ENCODE assay signal across 8 mouse cellular contexts in genomic region chrX:6047066-6047935, GRCm38 (mm10). TPM values are rescaled to one million over a fixed set of nuclear protein-coding genes. Genes with fewer than 3 reads are reported as not detected.
A peak's percentile ranks its signal among the peaks of the same experiment; 100 is the strongest.
DNase-seq lines count a peak whose midpoint lies in the region; ATAC-seq and TF ChIP-seq lines count a peak whose summit lies in the region.
"Not testable (repeated sequence)": the region's sequence is repeated elsewhere in the genome, so short reads cannot be mapped to it uniquely, and the experiment has no call there.

Gene Nudt11 (plus strand): TSS chrX:6047453.

- H3K36me3 ChIP-seq in embryonic facial prominence, embryonic 14.5 days (ENCODE audit: control insufficient read depth, insufficient read depth, low read length); heart, embryonic 10.5 days; hindbrain, embryonic 16.5 days (ENCODE audit: control insufficient read depth, insufficient read depth, low read length); limb, embryonic 15.5 days; midbrain, embryonic 16.5 days (ENCODE audit: control insufficient read depth, insufficient read depth, low read length); stomach, postnatal 0 days (ENCODE audit: control insufficient read depth, insufficient read depth, low read length): not testable (repeated sequence)

- peak; percentile 91 for ATAC-seq in embryonic facial prominence, embryonic 14.5 days (ENCODE audit: low read depth)
- peak; percentile 93 for ATAC-seq in hindbrain, embryonic 16.5 days
- ATAC-seq in limb, embryonic 15.5 days (ENCODE audit: insufficient number of reproducible peaks, low FRiP score, low TSS enrichment, low read depth): peak; percentile 86
- ATAC-seq in midbrain, embryonic 16.5 days: peak; percentile 93
- ATAC-seq in stomach, postnatal 0 days (ENCODE audit: low FRiP score, low TSS enrichment): peak; percentile 85

- H3K4me1 ChIP-seq in embryonic facial prominence, embryonic 14.5 days (ENCODE audit: control insufficient read depth, insufficient read depth, low read length); heart, embryonic 10.5 days; hindbrain, embryonic 16.5 days (ENCODE audit: control insufficient read depth, insufficient read depth, low read depth, low read length); limb, embryonic 15.5 days; midbrain, embryonic 16.5 days (ENCODE audit: control insufficient read depth, insufficient read depth, low read length); stomach, postnatal 0 days (replicated peaks; ENCODE audit: control insufficient read depth, insufficient read depth): not testable (repeated sequence)

- TF ChIP-seq CTCF in brain, embryonic 14.5 days (IDR thresholded peaks at IDR 0.05; ENCODE audit: borderline replicate concordance, extremely low read depth, insufficient read depth, insufficient read length); layer of hippocampus, adult 2 months (conservative IDR thresholded peaks at IDR 0.05); stomach, postnatal 0 days (IDR thresholded peaks at IDR 0.05; ENCODE audit: low read depth): not testable (repeated sequence)

- not testable (repeated sequence) for DNase-seq in brain, embryonic 14.5 days (ENCODE audit: low read depth); embryonic facial prominence, embryonic 14.5 days (ENCODE audit: low spot score); heart, embryonic 10.5 days (ENCODE audit: low spot score); stomach, postnatal 0 days (ENCODE audit: low spot score)
- peak in 1 of 2 experiments; percentile 4 for DNase-seq in layer of hippocampus, adult 2 months (ENCODE audit: low spot score in 2 of 2)

- H3K27me3 ChIP-seq in embryonic facial prominence, embryonic 14.5 days (replicated peaks; ENCODE audit: control insufficient read depth, insufficient read depth, low read length); heart, embryonic 10.5 days (ENCODE audit: insufficient read depth, poor library complexity, severe bottlenecking); hindbrain, embryonic 16.5 days (replicated peaks; ENCODE audit: control insufficient read depth, insufficient read depth, low read length); limb, embryonic 15.5 days; midbrain, embryonic 16.5 days (ENCODE audit: control insufficient read depth, insufficient read depth, low read depth, low read length); stomach, postnatal 0 days (ENCODE audit: control insufficient read depth, insufficient read depth, low read length): not testable (repeated sequence)

- not testable (repeated sequence) for H3K9ac ChIP-seq in embryonic facial prominence, embryonic 14.5 days (ENCODE audit: low read depth, low read length); hindbrain, embryonic 16.5 days (ENCODE audit: low read depth, low read length); limb, embryonic 15.5 days; midbrain, embryonic 16.5 days (ENCODE audit: low read depth, low read length); stomach, postnatal 0 days (ENCODE audit: low read length)

- not testable (repeated sequence) for H3K27ac ChIP-seq in embryonic facial prominence, embryonic 14.5 days (replicated peaks; ENCODE audit: low read depth, low read length); heart, embryonic 10.5 days; hindbrain, embryonic 16.5 days (ENCODE audit: low read depth, low read length); limb, embryonic 15.5 days; stomach, postnatal 0 days (replicated peaks)
- H3K27ac ChIP-seq in layer of hippocampus, adult 2 months: peak within 1 kb of the TSS; percentile 62; the same call in 1 of the 2 replicates
- H3K27ac ChIP-seq in midbrain, embryonic 16.5 days (ENCODE audit: low read length): 0 out of 2 replicates have a peak within 1 kb of the TSS, but pooled peaks have one; percentile 55

- TF ChIP-seq POLR2A in brain, embryonic 14.5 days (IDR thresholded peaks at IDR 0.05; ENCODE audit: borderline replicate concordance, extremely low read depth, insufficient read depth, insufficient read length, poor library complexity, severe bottlenecking): not testable (repeated sequence)

- H3K4me2 ChIP-seq in embryonic facial prominence, embryonic 14.5 days (ENCODE audit: low read depth, low read length): peak within 1 kb of the TSS; percentile 51; the same call in 1 of the 2 replicates
- H3K4me2 ChIP-seq in hindbrain, embryonic 16.5 days (ENCODE audit: low read length); midbrain, embryonic 16.5 days (ENCODE audit: low read length): not testable (repeated sequence)
- H3K4me2 ChIP-seq in limb, embryonic 15.5 days: peak within 1 kb of the TSS; percentile 35; the same call in 1 of the 2 replicates
- 0 out of 2 replicates have a peak within 1 kb of the TSS, but pooled peaks have one; percentile 20 for H3K4me2 ChIP-seq in stomach, postnatal 0 days (replicated peaks; ENCODE audit: low read depth)

- H3K4me3 ChIP-seq in embryonic facial prominence, embryonic 14.5 days (ENCODE audit: low read depth, low read length): peak within 1 kb of the TSS; percentile 28
- H3K4me3 ChIP-seq in heart, embryonic 10.5 days: peak within 1 kb of the TSS; percentile 53; the same call in 1 of the 2 replicates
- H3K4me3 ChIP-seq in hindbrain, embryonic 16.5 days (ENCODE audit: low read length): peak within 1 kb of the TSS; percentile 39
- peak within 1 kb of the TSS; percentile 45 for H3K4me3 ChIP-seq in layer of hippocampus, adult 2 months
- peak within 1 kb of the TSS; percentile 33 for H3K4me3 ChIP-seq in limb, embryonic 15.5 days
- H3K4me3 ChIP-seq in midbrain, embryonic 16.5 days (ENCODE audit: low read depth, low read length): peak within 1 kb of the TSS; percentile 42
- H3K4me3 ChIP-seq in stomach, postnatal 0 days (ENCODE audit: low read depth, low read length): 0 out of 2 replicates have a peak within 1 kb of the TSS, but pooled peaks have one; percentile 12

- H3K9me3 ChIP-seq in embryonic facial prominence, embryonic 14.5 days (ENCODE audit: control insufficient read depth, low read length); heart, embryonic 10.5 days; hindbrain, embryonic 16.5 days (ENCODE audit: control insufficient read depth, low read length); limb, embryonic 15.5 days; midbrain, embryonic 16.5 days (replicated peaks; ENCODE audit: control insufficient read depth, low read length, poor library complexity, severe bottlenecking); stomach, postnatal 0 days (ENCODE audit: control insufficient read depth, low read length): not testable (repeated sequence)

- no CpG with 5 or more reads among the region's 121 CpGs for WGBS in embryonic facial prominence, embryonic 14.5 days
- 22% methylated on average over 19 of the region's 121 CpGs for WGBS in heart, embryonic 10.5 days
- WGBS in hindbrain, embryonic 16.5 days: 13% methylated on average over 16 of the region's 121 CpGs
- WGBS in limb, embryonic 15.5 days: no CpG with 5 or more reads among the region's 121 CpGs
- no CpG with 5 or more reads among the region's 121 CpGs for WGBS in midbrain, embryonic 16.5 days
- WGBS in stomach, postnatal 0 days: no CpG with 5 or more reads among the region's 121 CpGs

- TF ChIP-seq EP300 in stomach, postnatal 0 days (optimal IDR thresholded peaks at IDR 0.05): not testable (repeated sequence)

RNA-seq across cellular contexts. Expression of gene Nudt11, which starts in this region (rescaled TPM):
- 36.6 and 40.2 TPM in 2 replicates for polyA plus RNA-seq in brain, embryonic 14.5 days (2012; rRNA removed)
- polyA plus RNA-seq in embryonic facial prominence, embryonic 14.5 days (2014; fragmentation: Nextera tagmentation; extraction: Ambion mirVana): 4.2 and 4.3 TPM in 2 replicates
- polyA plus RNA-seq in heart, embryonic 10.5 days (2016; fragmentation: Nextera tagmentation; extraction: Ambion mirVana): 6.8 and 7.4 TPM in 2 replicates
- polyA plus RNA-seq in hindbrain, embryonic 16.5 days (2015; fragmentation: Nextera tagmentation; extraction: Ambion mirVana): 19.6 and 19.8 TPM in 2 replicates
- total RNA-seq in layer of hippocampus, adult 2 months (2021): 10 to 100 TPM; 29.1 to 31.5 TPM
- 2.7 and 3.3 TPM in 2 replicates for polyA plus RNA-seq in limb, embryonic 15.5 days (2015; fragmentation: Nextera tagmentation; extraction: Ambion mirVana)
- 25.6 and 27.7 TPM in 2 replicates for polyA plus RNA-seq in midbrain, embryonic 16.5 days (2015; fragmentation: Nextera tagmentation; extraction: Ambion mirVana)
- polyA plus RNA-seq in stomach, postnatal 0 days (2015; fragmentation: Nextera tagmentation; extraction: Ambion mirVana): 1.5 and 1.7 TPM in 2 replicates
